Mouse (Mus musculus): ENCODE measurements at regions not wholly inside any gene's neighbourhood (a gene's known extent, or its start where the extent isn't known, plus 50 kb on each side); places are given as distances from the start of the nearest gene placed in this dataset.

DNA sequence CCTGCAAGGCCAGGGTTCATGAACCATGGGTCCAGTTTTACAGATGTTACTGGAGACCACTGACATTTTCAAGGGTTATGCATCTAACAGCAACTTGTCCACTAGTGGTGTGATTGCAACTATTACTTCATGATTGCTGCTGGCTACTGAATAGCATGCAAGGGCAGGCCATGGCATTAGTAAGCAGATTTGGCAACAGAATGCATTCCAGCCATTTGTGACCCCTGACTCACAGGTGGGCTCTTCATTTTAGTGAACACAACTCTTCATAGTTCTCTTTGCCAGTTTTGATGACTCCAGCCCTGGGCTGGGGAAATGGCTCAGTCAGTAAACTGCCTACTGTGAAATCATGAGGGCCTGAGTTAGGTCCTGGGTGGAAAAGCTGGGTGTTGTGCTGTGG is 137.9 kb upstream of the Pgrmc2 start:
- TF ChIP-seq POLR2A (IDR thresholded peaks at IDR 0.05; ENCODE audit: insufficient read depth, low read length) (no peak), CTCF (IDR thresholded peaks at IDR 0.05; ENCODE audit: low read depth, low read length) (no peak)
